Mouse (Mus musculus) CH12F3 (cell line): Measurements from ENCODE around the gene Tnr.
"Not testable (repeated sequence)": the region's sequence is repeated elsewhere in the genome, so short reads cannot be mapped to it uniquely, and the experiment has no call there.

Source experiments
- in situ Hi-C: fragments of 300-500 bp; cut with MboI; formaldehyde crosslinking; loops from 2 replicates; pipeline ENCODE4 v1.14.3; 2020; ENCODE audit warnings: low sequenced_read_pairs

The Tnr gene

DNA sequence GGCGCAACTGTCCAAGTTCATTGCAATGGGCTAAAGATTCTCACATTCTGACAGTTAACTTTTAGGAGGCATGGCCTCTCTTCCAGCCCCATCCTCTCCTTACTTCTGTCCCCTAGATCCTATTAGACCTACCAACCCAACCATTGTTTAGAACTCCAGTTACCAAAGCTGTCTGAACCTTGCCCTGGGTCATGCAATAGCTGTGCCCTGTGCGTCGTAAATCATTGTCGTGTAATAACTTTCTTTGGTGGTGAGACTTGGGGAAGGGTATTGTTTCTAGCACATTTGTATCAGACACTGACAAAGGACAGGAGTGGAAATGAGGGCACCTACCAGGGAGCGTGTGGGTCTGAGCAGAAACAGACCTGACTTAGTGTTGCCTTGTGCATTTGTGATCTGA is 401.1 kb downstream of the Tnr start:
- in situ Hi-C loops: no loop called here

DNA sequence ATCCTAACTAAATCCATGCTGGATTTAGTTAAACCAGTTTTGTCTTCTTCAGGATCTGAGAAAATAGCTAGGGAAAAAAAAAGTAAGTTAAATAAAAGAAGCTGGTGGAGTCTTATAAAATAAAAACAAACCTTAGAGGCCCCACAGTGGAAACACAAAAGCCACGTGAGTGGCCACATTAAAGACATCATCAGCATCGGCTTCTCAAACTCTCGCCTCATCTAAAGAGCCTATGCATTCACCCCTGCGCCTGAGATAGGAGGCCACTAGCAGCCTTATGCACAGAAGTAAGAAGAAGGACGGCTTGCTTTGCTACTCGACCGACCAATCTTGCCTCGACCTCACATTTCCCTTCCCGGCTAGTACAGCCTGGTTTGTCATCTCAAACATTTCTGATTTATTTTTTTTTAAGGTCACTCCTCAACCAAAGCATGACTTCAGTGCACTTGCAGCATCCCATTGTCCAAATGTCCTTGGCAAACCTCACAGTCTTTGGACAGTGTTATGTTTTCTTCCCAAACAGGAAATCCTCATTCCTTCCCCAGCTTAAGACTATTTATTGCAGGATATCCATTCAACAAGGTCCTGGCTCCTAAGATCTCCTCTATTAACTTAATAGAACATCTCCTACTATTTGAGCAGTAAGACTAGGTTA is 405.2 kb downstream of the Tnr start:
- in situ Hi-C loops: no loop called here

DNA sequence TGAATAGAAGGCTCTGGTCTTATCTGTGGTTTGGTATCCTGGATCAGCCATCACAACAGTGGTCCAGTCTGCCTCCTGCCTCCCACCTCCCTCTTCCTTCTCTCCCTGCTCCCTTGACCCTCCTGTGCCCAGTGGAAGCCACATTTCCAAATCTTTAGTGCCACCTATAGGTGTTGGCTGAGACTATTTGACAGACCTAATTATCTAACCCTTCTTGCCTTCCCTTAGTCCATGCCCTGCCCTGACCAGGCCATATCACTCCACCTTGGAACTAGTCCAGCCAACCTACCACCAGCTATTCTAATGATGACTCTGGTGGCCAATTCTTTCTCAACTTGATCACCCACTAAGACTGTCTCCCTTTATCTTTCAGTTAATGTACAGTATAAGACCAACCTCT is 408.5 kb downstream of the Tnr start:
- in situ Hi-C loops: no loop called here

DNA sequence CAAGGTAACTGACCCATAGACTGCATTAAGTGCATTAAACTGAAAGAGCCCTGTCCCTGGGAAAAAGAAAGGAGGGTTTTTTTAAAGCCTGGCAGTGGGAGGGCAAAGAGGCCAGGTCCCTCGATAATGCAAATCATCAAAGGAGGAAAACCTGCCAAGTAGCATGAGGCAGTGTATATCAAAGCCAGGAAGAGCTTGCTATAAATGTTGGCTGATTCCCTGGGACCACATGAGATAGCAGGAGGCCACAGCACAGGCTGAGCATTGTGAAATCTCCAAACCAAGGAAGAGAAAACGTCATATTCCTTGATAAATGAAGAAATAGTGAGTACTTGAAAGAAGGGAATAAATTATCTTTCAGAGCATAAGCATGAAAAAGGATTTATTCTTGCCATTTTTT is 409.0 kb downstream of the Tnr start:
- in situ Hi-C loops: no loop called here

DNA sequence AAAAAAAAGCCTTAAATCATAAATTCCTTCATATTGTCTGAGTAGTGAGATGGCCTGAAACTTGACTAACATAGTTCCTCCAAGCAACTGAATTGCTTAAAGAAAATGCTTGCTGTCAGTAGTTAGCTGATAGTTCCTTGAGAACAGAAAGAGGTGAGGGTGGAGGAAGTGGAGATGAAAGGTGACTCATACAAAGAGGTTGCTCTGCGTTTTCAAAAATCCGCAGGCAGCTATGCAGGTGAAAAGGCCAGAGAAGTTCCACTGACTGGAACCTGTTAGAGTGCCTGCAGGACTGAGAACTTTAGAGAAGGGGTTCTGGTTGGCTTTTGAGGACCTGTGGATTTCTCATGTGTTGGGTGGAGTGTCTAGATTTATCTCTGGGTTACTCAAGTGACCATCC is 414.9 kb downstream of the Tnr start:
- in situ Hi-C loops: no loop called here

DNA sequence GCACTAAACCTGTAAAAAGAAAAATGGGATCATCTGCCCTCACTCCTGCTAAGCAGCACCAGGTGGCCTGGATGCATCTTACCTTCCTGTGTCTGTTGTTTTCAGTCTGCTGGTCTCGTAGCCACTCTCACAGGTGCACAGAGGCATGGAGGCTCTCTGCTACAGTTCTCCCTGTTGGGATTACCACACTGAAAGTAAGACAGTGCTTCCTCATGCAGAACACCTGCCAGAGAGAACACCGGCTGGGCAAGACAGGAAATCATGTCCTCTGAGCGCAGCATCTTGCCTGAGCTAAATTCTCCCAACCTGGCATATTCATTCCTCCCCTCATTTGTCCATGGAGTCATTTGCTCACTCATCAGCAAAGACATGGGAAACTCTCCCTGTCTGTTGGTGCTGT is 415.8 kb downstream of the Tnr start:
- in situ Hi-C loops: no loop called here

DNA sequence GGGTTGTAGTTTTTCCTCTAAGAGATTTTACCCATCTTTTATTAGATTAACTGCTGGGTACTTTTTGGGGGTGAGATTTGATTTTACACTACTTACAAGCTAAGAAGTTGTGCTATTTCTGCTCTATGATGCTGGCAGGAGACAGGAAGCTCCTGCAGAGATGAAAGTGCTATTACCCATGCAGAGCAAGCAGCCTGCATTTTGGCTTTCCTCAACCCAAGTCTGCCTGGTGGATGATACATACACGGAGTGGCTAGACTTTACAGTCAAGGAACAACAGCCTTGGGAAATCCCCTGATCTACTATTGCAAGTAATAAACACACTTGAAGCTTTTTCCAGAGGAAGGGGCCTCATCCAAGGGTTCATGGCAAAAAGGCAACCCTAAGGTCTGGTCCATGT is 430.0 kb downstream of the Tnr start:
- in situ Hi-C loops: no loop called here

DNA sequence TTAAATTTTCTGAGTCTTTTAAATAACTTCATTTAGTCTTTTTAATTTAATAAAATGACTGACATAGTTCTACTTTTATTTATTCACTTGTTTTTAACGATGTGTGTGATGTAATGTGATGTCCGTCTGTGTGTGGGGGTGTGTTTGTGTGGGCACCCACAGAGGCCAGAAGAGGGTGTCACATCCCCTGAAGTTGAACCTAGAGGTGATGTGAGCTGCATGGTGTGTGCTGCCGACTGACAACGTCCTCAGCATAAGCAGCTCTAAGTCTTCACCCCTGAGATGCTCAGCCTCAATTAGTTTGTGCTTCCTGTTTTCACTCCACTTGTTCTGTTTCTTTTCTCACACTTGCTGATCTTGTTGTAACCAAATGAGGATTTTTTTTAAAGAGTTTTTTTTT is 439.8 kb downstream of the Tnr start:
- in situ Hi-C loops: no loop called here

DNA sequence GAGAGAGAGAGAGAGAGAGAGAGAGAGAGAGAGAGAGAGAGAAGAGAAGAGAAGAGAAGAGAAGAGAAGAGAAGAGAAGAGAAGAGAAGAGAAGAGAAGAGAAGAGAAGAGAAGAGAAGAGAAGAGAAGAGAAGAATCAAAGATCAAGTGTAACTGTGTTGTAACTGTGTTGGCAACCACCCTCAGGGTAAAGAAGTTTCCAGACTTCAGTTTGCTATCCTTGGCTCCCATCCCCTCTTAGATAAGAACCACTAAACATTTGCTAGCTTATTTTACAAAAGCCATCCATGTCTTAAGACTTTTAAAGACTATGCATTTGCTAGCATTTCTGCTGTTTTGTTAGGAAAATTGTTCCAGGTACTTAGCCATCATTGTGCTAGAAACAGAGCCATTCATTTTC is 442.7 kb downstream of the Tnr start:
- in situ Hi-C loops: not testable (repeated sequence)

DNA sequence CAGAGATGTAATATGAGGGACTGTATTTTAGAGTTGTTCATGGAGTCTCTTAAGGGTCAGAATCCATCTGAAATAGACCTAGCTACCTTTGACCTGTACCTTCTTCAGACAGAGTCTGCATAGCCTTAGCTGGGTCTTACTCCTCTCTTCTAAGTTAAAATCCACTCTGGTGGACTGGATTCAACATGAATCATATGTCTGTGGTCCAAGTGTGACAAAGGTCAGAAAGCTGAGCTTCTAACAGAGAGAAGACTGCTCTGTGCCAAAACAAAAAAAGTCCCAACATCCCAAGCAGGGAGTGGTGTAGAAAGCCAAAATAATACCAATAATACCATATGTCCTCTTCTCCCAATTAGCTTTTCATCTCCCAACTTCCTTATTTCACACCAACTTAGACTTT is 444.8 kb downstream of the Tnr start:
- in situ Hi-C loops: no loop called here

DNA sequence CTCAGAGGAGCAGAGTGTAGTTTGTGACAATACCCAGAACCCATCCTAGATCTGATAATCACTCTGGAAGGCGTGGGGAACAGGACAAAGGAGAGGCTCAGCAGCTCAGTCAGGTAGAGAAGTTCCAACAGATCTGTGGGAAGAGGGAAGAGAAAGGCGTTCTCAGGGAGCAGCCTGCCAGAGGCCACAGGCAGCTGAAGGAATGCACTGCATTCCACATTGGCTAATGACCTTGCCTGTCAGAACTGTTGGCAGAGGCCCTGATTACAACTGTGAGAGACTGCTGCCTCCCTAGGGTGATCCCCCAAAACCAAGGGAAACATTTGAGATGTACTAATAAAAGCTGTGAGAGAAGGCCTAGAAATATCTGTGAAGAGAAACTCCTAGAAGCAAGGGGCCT is 454.2 kb downstream of the Tnr start:
- in situ Hi-C loops: no loop called here

DNA sequence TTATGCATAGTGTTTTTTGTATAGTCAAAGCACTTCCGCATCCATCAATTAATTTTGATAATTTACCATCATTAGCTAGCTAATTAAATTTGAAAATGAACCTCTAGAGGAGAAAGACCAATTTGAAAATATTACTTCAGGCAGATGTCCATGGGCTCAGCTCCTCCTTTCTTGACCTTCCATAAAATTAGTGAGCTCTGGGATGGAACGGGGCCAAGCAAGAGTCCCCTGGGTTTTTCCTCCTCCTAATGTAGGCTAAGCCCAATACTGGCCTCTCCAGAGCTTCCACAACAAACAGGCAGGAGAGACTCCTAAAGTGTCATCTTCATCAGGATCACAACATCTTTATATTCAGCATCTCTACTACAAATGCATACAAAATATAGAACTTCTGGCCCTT is 455.5 kb downstream of the Tnr start:
- in situ Hi-C loops: no loop called here

DNA sequence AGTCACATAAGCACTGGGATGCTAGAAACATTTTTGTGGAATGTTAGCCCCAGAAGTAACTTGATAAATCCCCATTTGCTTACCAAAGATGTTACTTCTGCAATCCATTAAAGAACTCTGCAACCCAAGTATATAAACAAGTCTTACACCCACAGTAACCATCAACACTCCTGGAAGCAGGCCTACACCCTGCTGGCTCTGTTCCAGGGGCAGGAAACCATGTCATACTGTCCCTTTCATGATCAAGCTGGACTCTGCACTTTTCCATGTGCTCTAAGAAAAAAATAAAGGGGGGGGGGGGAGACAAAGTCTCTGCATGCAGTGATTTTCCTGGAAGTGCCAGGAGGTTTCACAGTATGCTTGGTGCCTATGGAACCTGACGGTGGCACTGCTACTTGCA is 456.8 kb downstream of the Tnr start:
- in situ Hi-C loops: no loop called here
